Mouse (Mus musculus) bone marrow macrophage, adult 2 months (primary cell): ENCODE data around the gene Ptprg.

Experiments used
- CTCF ChIP-seq: IDR thresholded peaks from 2 replicates; pipeline ENCODE4 v1.5.1; 2012; ENCODE audit warnings: low read depth, mild to moderate bottlenecking, low read length, moderate library complexity
- POLR2A ChIP-seq: IDR thresholded peaks from 2 replicates; pipeline ENCODE4 v1.6.1; 2012; ENCODE audit warnings: mild to moderate bottlenecking, low read depth, low read length, borderline replicate concordance

- TF ChIP-seq POLR2A, result no peak
- no peak for TF ChIP-seq CTCF
Measured at GRCm38 (mm10) chr14:12039743-12040142, 486.4 kb downstream of the Ptprg start.
